Mouse (Mus musculus) hindbrain, embryonic 14.5 days (tissue): ENCODE data around the gene Rbp7. TPM values are rescaled to one million over a fixed set of nuclear protein-coding genes. Genes with fewer than 3 reads are reported as not detected.

ENCODE experiments used
- ATAC-seq: fragments of 200-750 bp; cut with Nextera tagmentation; 2 replicates; pipeline ENCODE4 v1.8.0; 2017; ENCODE audit warnings: moderate number of reproducible peaks, mild to moderate bottlenecking, moderate TSS enrichment, moderate library complexity; ENCODE audit not compliant: low FRiP score
- DNase-seq: peaks from one replicate; pipeline ENCODE4 v3.0.0-alpha.2; 2015; ENCODE audit warnings: low spot score
- H3K27ac ChIP-seq: fragments of 300-500 bp; sonication (generic); 2 replicates; pipeline ENCODE4 v1.5.1; 2014; ENCODE audit warnings: mild to moderate bottlenecking, moderate library complexity
- H3K27me3 ChIP-seq: fragments of 300-500 bp; sonication (generic); 2 replicates; pipeline ENCODE4 v1.6.1; 2014; ENCODE audit warnings: mild to moderate bottlenecking, low read length, mixed read lengths; ENCODE audit not compliant: control insufficient read depth, insufficient read depth
- H3K36me3 ChIP-seq: fragments of 300-500 bp; sonication (generic); replicated peaks from 2 replicates; pipeline ENCODE4 v1.6.1; 2014; ENCODE audit not compliant: control insufficient read depth, insufficient read depth
- H3K4me1 ChIP-seq: fragments of 300-500 bp; sonication (generic); replicated peaks from 2 replicates; pipeline ENCODE4 v1.6.1; 2014; ENCODE audit warnings: antibody characterized with exemption, low read length, mixed read lengths; ENCODE audit not compliant: control insufficient read depth, insufficient read depth
- H3K4me2 ChIP-seq: fragments of 300-500 bp; sonication (generic); replicated peaks from 2 replicates; pipeline ENCODE4 v1.6.1; 2014; ENCODE audit warnings: mild to moderate bottlenecking, moderate library complexity
- H3K4me3 ChIP-seq: fragments of 300-500 bp; sonication (generic); replicated peaks from 2 replicates; pipeline ENCODE4 v1.5.1; 2014; ENCODE audit warnings: mild to moderate bottlenecking, low read length
- H3K9ac ChIP-seq: fragments of 300-500 bp; sonication (generic); 2 replicates; pipeline ENCODE4 v1.6.1; 2014
- H3K9me3 ChIP-seq: fragments of 300-500 bp; sonication (generic); 2 replicates; pipeline ENCODE4 v1.6.1; 2016; ENCODE audit warnings: low read length; ENCODE audit not compliant: control insufficient read depth
- WGBS: fragments of 180-500 bp; shearing (Covaris S2); extraction: QIAGEN DNeasy Blood & Tissue Kit; methylation state at CpG from one replicate; pipeline ENCODE4 v1.1.7; 2014; 5-methylcytosine and 5-hydroxymethylcytosine counted together
- polyA plus RNA-seq: library from polyadenylated mRNA; unstranded; fragments of >200 nt; fragmentation: Nextera tagmentation; extraction: Ambion mirVana; gene quantifications from 2 replicates; pipeline ENCODE4 v1.2.1, GENCODE M21; 2014

Gene Rbp7
- polyA plus RNA-seq = not detected in 2 replicates

DNA sequence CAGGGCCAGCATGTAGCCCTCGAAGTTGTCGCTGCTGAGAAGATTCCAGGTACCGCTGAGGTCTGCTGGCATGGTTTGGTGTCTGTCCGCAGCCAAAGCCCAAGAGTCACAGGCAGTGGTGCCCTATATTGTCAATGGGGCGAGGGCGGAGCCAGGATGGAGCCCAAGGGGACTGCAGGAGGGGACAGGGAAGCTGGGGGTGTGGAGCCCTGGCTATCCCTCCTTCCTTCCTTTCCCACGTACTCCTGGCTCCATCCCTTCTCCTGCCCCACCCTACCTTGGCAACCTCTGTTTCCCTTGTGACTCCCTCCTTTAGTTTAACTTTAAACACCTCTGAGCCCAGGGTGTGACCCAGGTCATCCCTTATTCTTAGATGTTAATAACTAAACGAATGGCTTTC, at the start of gene Rbp7:
Rbp7 (minus strand) TSS at position 100 of the 400 bp plus-strand sequence.
- Histone ChIP-seq H3K27ac (no peak within 1 kb of the TSS), H3K27me3 (no peaks in the 10 kb centered on the region), H3K9ac (no peak within 1 kb of the TSS), H3K4me3 (no peak within 1 kb of the TSS), H3K9me3 (no peaks in the 10 kb centered on the region), H3K4me2 (no peak within 1 kb of the TSS), H3K36me3 (no peaks in the 10 kb centered on the region), H3K4me1 (no peaks in the 10 kb centered on the region)
- DNase-seq (no peak), ATAC-seq (no peak)
- WGBS = 63% methylated on average over 8 of the region's 8 CpGs

DNA sequence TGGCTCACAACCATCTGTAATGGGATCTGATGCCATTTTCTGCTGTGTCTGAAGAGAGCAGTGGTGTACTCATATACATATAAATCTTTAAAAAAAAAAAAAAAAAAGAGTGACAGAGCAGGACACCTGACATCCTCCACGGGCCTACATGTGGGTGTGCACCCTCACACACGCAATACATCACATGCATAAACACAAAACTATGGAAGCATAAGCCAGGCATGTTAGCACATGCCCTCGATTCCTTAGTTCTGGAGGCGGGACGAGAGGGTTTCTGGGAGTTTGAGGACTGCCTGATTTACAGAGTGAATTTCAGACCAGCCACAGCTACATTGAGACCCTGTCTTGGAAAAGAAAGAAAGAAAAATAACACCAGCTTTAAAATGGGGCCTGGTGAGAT, 49.6 kb upstream of the Rbp7 start:
- DNase-seq (no peak), ATAC-seq (no peak)
- Histone ChIP-seq H3K4me3 (no peak overlapping the region), H3K4me2 (no peak overlapping the region), H3K27me3 (no peaks in the 10 kb centered on the region), H3K9ac (no peak overlapping the region), H3K4me1 (no peaks in the 10 kb centered on the region), H3K9me3 (no peaks in the 10 kb centered on the region), H3K36me3 (peaks cover 23% of the 10 kb centered on the region), H3K27ac (0 out of 2 replicates have a peak overlapping the region, but pooled peaks have one; percentile 20)
- 87% methylated on average over 5 of the region's 5 CpGs for WGBS

DNA sequence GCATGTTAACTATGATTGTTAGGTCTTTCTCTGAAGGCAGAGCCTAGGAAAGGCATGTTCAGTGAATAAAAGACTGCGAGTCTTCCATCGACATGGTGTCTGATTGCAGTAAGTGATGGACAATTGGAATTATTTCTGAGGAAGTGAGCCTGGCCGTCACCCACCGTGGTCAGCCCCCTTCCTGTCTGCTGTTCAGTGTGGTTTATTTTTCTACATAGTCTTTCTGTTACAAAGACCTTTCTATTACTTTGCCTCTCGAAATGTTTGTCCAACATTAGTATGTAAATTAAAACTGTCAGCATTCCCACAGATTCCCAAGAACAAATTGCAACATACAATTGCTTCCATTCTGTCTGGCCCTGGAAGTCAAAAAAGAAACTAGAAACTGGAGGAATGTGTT, 45.0 kb upstream of the Rbp7 start:
- H3K27ac ChIP-seq = no peak overlapping the region
- WGBS = 72% methylated on average over 5 of the region's 5 CpGs

DNA sequence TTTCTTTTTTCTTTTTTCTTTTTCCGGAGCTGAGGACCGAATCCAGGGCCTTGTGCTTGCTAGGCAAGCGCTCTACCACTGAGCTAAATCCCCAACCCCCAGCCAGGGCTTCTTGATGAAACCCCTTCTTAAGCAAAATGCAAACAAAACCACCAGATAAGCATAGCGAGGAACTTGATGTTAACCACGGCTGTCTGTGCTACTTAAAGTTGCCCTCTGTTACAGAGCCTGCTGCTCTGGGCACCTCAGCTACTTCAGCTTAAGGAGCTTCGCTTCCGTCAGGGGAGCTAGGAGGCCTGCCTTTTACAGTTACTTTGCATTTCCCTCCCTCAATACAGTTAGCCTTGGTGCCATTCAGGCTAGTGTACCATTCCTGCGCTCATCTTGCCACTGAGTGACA, 44.1 kb upstream of the Rbp7 start:
- Histone ChIP-seq H3K9ac (no peak overlapping the region), H3K9me3 (no peaks in the 10 kb centered on the region), H3K4me3 (no peak overlapping the region), H3K4me1 (no peaks in the 10 kb centered on the region), H3K36me3 (peaks cover 70% of the 10 kb centered on the region), H3K4me2 (no peak overlapping the region), H3K27me3 (no peaks in the 10 kb centered on the region), H3K27ac (no peak overlapping the region)
- ATAC-seq (no peak), DNase-seq (no peak)
- WGBS = 90% methylated on average over 8 of the region's 8 CpGs

More for the DNA sequence above, 45.0 kb upstream of the Rbp7 start:
- no peak overlapping the region for H3K9ac ChIP-seq
- no peaks in the 10 kb centered on the region for H3K4me1 ChIP-seq
- H3K27me3 ChIP-seq = no peaks in the 10 kb centered on the region
- no peak overlapping the region for H3K4me2 ChIP-seq
- no peaks in the 10 kb centered on the region for H3K9me3 ChIP-seq
- DNase-seq (no peak), ATAC-seq (no peak)
- H3K4me3 ChIP-seq = no peak overlapping the region
- peaks cover 61% of the 10 kb centered on the region for H3K36me3 ChIP-seq

DNA sequence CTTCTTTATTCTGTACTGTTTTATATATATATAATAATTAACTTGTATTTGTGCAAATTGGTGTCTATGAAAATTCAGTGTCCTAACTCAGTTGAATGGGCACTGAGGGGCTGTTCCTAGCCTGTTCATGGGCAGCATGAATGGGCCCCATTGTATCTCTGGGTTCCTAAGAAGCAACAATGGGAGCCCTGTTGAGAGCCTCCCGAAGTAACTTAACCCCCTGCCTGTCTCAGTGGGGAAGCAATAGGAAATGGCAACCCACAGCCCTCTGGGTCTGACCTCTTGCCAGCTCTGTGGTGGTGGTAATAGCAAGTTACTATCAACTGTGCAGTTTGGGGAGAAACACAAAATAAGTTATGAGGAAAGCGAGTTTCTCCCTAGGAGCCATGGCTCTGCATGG, 41.8 kb upstream of the Rbp7 start:
- H3K27ac ChIP-seq = peak overlapping the region; percentile 75
- ATAC-seq = peak; percentile 62; the same call in 1 of the 2 replicates
- no peaks in the 10 kb centered on the region for H3K4me1 ChIP-seq
- H3K4me2 ChIP-seq = no peak overlapping the region
- peaks cover 83% of the 10 kb centered on the region for H3K36me3 ChIP-seq
- 5% methylated on average over 2 of the region's 2 CpGs for WGBS
- no peak overlapping the region for H3K9ac ChIP-seq
- DNase-seq = no peak
- no peaks in the 10 kb centered on the region for H3K9me3 ChIP-seq
- no peaks in the 10 kb centered on the region for H3K27me3 ChIP-seq
- no peak overlapping the region for H3K4me3 ChIP-seq

DNA sequence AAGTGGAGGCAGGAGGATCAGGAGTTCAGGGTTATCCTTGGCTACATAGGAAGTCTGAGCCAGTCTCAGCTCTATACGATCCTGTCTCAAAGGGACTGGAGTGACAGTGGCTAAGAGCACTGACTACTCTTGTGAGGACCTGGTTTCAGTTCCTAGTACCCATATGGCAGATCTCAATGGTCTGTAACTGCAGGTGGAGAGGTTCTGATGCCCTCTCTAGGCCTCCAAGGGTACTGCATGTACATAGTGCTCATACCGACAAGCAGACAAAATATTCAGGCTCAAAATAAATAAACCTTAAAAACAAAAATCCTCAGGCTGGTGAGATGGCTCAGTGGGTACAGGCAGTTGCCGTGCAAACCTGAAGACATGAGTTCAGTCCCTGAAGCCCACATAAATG, 36.4 kb upstream of the Rbp7 start:
- no peak for ATAC-seq
- Histone ChIP-seq H3K4me1 (peaks cover 7% of the 10 kb centered on the region), H3K4me2 (no peak overlapping the region), H3K36me3 (peaks cover 94% of the 10 kb centered on the region), H3K9ac (no peak overlapping the region), H3K27me3 (no peaks in the 10 kb centered on the region), H3K27ac (no peak overlapping the region), H3K9me3 (no peaks in the 10 kb centered on the region), H3K4me3 (no peak overlapping the region)
- WGBS = 98% methylated on average over 3 of the region's 3 CpGs
- no peak for DNase-seq

DNA sequence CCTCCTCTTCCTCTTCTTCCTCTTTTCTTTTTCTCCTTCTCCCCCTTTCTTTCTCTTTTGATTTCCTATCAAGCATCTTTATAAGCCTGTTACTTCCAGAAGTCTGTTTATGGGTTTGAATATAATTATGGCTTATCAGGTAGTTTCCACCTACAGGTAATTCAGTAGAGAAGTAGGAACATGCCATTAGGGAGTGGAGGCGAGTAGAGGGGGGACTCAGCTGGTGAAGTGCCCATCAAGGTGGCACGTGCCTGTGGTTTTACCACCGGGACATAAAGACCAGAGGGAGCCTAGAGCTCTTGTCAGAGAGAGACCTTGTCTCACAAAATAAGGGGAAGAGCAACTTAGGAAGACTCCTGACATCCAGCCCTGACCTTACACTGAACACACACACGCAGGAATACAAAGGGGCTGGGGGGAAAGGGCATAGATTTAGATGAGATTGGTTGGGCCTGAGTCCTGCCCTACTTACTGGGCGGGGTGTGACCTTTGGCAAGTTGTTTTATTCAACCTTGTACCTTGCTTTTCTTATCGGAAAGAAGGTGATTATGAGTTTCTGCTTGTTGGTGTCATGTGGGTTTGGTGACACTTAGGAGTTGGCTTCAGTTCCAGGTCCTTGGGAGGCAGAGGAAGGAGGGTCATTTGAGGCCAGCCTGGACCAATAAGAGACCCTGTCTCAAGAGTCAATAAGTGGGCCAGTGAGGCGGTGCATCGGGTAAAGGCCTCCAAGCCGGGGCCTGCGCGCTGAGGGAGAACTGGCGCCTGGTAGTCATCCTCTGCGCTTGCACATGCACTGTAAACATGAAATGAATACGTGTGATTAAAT, 34.9 kb upstream of the Rbp7 start:
- ATAC-seq = no peak
- Histone ChIP-seq H3K4me2 (no peak overlapping the region), H3K4me1 (peaks cover 12% of the 10 kb centered on the region), H3K9me3 (no peaks in the 10 kb centered on the region), H3K27ac (no peak overlapping the region), H3K36me3 (peaks cover 80% of the 10 kb centered on the region), H3K27me3 (no peaks in the 10 kb centered on the region), H3K4me3 (no peak overlapping the region), H3K9ac (no peak overlapping the region)
- WGBS = 97% methylated on average over 14 of the region's 14 CpGs
- no peak for DNase-seq

DNA sequence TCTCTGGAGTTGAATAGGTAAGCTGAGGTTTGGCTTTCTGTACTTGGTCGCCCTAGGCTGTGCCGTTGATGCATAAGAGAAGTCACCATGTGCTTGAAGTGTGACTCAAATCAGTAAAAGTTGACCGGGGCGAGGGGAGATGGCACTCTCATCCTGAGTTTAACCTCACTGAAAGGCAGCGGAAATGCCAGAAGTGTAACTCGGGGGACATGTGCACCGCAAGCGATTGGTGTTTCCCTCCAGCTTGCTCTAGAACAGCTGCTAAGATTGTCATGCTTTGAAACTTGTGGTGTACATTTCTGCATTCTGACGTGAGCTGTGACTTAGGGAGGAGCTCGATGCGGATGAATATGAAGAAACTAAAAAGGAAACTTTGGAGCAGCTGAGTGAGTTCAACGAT, 33.0 kb upstream of the Rbp7 start:
- H3K9ac ChIP-seq = no peak overlapping the region
- no peak overlapping the region for H3K4me2 ChIP-seq
- no peak overlapping the region for H3K4me3 ChIP-seq
- WGBS = 97% methylated on average over 12 of the region's 12 CpGs
- peaks cover 62% of the 10 kb centered on the region for H3K36me3 ChIP-seq
- H3K4me1 ChIP-seq = peaks cover 15% of the 10 kb centered on the region
- no peaks in the 10 kb centered on the region for H3K27me3 ChIP-seq
- ATAC-seq (no peak), DNase-seq (no peak)
- no peak overlapping the region for H3K27ac ChIP-seq
- no peaks in the 10 kb centered on the region for H3K9me3 ChIP-seq

DNA sequence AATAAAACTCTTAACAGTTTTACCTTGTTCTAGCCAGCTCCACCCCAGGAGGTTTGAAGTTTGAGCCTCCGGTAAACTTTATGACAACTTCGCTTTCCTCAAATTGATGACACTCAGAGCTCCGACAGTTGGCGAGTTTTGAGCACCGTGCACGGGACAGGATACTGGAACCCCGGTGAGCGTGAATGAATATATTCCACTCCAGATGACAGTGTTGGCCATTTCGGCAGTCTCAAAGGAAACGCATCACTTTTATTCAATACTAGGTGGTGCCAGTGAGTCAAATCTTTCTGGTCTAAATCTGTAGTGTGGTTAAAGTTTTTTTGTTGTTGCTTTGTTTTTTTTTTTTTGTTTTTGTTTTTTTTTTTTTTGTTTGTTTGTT, 31.0 kb upstream of the Rbp7 start:
- DNase-seq = peak; percentile 44
- H3K27me3 ChIP-seq = no peaks in the 10 kb centered on the region
- peak overlapping the region; percentile 79 for H3K4me2 ChIP-seq
- H3K27ac ChIP-seq = peak overlapping the region; percentile 64
- peaks cover 15% of the 10 kb centered on the region for H3K4me1 ChIP-seq
- H3K4me3 ChIP-seq = peak overlapping the region; percentile 74
- H3K9ac ChIP-seq = peak overlapping the region; percentile 68
- no peaks in the 10 kb centered on the region for H3K9me3 ChIP-seq
- ATAC-seq = no peak
- under 1% methylated on average over 10 of the region's 10 CpGs for WGBS
- peaks cover 44% of the 10 kb centered on the region for H3K36me3 ChIP-seq
